Mouse (Mus musculus): ENCODE data around the gene Gm11213.

The Gm11213 gene

GRCm38 (mm10) chr4:63582580-63582979 is 22.5 kb downstream of the Gm11213 start:
- no peak for DNase-seq (ENCODE audit: extremely low read depth, insufficient read length, low spot score)

DNA sequence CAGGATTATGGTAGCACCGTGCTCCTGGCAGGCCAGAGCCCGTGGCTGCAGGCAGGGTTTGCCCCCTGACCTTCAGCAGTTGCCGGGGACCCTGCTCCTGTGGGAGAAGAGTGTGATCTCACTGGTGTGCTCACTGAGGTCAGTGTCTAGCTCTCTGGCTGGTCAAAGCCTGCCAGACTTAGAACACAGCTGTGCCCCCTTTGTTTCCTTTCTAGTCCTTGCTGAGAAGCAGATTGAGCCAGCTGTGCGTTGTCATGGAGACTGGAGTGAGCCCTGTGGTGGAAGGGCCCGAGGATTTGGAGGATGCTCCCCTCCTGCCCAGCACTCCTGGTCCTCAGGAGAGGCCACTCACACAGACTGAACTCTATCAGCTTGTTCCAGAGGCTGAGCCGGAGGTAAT is 25.0 kb downstream of the Gm11213 start:
- no peak for DNase-seq (ENCODE audit: extremely low read depth, insufficient read length, low spot score)

GRCm38 (mm10) chr4:63579649-63580048 is 25.4 kb downstream of the Gm11213 start:
- DNase-seq (ENCODE audit: extremely low read depth, insufficient read length, low spot score), result no peak

DNA sequence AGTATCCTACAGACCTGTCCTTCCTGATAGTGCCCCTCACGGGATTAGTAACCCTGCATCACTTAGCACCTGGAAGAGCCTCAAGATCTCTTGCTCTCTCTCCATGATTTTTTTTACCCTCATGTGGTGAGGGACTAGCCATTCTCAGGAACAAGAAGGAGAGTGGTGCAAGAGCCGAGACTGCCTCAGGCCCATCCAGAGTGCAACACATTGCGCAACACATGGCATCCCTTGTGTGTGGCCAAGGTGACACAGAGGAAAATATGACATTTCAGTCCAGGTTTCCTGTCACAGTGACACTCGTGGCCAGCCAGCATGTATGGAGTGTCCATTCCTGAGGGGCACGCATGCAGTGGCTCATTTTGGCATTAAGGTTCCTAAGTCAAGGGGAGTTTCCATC is 32.4 kb downstream of the Gm11213 start:
- no peak for DNase-seq (ENCODE audit: extremely low read depth, insufficient read length, low spot score)

- no peak for DNase-seq (ENCODE audit: extremely low read depth, insufficient read length, low spot score)
These were observed 34.8 kb downstream of the Gm11213 start for GRCm38 (mm10) chr4:63570208-63570781.

GRCm38 (mm10) chr4:63569322-63569721 is 35.7 kb downstream of the Gm11213 start:
- DNase-seq (ENCODE audit: extremely low read depth, insufficient read length, low spot score), result no peak

GRCm38 (mm10) chr4:63567712-63568390 is 37.2 kb downstream of the Gm11213 start:
- DNase-seq (ENCODE audit: extremely low read depth, insufficient read length, low spot score), result no peak

DNA sequence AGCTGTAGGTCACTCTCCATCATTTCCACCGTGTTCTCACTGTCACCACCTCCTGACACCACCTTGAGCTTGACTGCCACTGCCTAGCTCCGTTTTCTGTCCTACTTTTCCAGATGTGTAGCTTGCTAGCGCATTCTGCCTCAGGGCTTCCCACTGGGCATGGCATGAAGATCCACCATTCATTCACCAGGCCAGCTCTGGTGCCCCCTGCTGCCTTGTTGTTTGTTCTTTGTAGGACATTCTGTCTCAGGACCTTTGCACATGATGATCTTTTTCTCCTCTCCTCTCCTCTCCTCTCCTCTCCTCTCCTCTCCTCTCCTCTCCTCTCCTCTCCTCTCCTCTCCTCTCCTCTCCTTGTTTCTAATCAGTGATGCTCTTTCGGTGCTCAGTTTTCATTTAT is 42.3 kb downstream of the Gm11213 start:
- DNase-seq (ENCODE audit: extremely low read depth, insufficient read length, low spot score), result no peak

- DNase-seq (ENCODE audit: extremely low read depth, insufficient read length, low spot score), result no peak
These were observed 43.0 kb downstream of the Gm11213 start for GRCm38 (mm10) chr4:63561861-63562675.

DNA sequence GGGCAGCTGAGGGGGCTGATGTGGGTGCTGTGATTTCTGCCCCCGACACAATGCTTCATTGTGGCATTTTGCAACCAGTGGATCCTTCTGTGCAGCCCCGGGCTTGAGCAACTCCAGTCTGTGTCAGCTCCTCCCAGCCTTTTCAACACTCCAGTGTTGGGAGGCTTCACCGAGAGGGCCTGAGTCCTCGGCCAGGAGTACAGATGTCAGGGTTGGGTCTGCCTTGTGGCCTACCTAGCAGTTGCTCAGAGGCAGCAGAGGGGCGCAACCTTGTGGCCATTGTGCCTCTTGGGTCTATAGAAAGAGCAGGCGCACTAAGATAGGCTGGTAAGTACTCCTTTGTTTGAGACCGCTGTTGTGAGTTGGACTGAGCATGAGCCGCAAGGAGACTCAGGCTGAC is 45.0 kb downstream of the Gm11213 start:
- DNase-seq (ENCODE audit: extremely low read depth, insufficient read length, low spot score), result peak; percentile 76

DNA sequence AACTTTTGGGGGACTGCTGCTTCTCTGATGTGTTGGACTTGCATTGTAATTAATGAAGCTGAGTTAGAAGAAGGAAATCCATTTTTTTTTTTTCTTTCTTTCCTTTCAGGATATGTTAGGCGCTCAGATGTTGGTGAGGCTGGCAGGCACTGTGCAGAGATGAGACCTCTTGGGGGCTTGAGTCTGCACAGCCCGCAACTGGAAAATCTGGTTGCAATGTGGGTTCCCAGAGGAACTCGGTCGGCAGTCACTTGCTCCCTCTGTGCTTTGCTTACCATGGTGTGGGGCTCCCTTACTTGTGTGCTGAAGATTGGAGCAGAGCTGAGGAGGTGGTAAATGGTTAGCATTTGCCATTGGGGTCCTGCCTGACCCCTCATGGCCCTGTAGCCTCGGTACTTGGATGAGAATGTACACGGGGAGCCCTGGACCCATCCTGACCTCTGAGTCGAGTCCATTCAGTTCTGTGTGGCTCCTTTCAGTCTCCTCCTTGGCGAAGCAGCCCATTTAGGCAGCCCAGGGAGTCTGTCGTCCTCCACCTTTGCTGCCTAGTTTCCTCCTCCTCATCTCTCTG is 45.8 kb downstream of the Gm11213 start:
- DNase-seq (ENCODE audit: extremely low read depth, insufficient read length, low spot score), result peak; percentile 45

DNA sequence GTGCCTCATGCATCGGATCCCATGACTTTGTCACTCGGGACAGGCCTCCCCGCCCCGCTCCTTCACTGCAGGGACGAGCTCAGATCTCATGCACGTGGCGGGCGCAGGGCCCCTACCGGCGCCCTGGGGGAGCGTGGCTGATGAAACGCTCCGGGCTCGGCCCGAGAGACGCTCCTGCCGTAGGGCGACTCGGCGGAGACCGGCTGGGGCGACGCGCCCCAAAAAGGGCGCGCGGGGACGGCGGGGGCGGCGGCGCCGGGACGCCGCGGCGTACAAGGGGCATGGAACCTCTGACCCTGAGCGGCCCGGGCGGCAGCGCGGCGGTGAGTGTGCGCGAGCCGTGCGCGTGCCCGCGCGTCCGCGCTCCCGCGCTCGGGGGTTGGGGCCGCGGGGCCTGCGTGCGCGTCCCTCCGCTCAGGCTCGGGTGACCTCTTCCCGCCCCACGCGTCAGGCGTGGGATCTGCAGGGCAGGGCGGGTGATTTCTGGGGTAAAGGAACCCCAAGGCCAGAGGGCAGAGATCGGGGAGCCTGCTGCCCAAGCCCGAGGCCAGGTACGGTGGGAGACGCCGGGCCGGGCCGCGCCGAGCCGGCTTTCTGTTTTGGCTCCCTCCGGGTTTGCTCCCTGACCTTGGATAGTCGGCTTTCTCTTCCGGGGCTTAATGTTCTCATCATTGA is 46.5 kb downstream of the Gm11213 start, which contains the start of gene Tmem268:
Tmem268 (plus strand) TSS at position 375 of the 675 bp plus-strand sequence.
- DNase-seq (ENCODE audit: extremely low read depth, insufficient read length, low spot score), result peak; percentile 92

DNA sequence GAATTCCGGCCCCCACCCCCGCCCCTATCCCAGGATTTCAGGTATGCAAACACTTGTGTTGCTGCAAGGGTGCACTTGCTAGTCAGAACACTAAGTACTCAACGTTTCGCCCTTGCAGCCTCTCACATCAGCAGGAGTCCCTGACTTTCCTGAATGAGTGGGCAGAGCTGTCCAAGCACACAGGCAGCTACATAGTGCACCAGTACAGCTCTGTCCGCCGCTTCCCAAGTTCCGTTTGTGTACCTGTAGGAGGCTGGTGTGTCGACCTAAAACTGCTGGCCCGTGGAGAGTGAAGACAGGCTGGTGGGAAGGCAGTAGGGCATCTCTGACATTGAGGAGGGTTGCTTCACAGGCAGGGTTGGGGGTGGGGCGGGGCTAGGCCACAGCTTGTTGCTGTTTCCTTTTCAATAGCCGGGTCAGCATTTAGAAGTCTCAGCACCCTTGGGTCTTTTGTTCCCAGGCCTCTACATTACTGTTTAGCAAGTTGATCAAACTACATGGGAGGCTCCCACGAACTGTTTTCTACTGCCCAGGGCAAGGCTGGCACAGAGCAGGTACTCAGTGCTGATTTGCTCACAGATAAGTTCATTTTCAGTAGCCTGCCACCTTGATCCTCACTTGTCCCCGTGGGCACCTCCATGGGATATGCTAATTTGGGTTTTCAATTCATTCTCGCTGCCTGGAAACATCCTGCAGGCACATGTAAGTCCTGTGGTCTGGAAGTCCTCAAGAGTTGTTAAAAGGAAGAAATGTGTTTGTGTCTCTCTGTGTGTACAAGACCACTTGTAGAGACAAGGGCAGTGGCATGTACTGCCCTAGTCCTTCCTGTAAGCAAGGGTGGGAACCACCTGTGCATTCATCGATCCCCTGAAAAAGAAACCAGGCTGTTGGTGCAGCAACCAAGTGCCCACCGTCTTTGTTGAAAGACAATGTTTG is 47.7 kb downstream of the Gm11213 start:
- DNase-seq (ENCODE audit: extremely low read depth, insufficient read length, low spot score), result peak; percentile 47

GRCm38 (mm10) chr4:63556665-63557064 is 48.4 kb downstream of the Gm11213 start:
- DNase-seq (ENCODE audit: extremely low read depth, insufficient read length, low spot score), result no peak

GRCm38 (mm10) chr4:63555111-63555510 is 50.0 kb downstream of the Gm11213 start:
- no peak for DNase-seq (ENCODE audit: extremely low read depth, insufficient read length, low spot score)

DNA sequence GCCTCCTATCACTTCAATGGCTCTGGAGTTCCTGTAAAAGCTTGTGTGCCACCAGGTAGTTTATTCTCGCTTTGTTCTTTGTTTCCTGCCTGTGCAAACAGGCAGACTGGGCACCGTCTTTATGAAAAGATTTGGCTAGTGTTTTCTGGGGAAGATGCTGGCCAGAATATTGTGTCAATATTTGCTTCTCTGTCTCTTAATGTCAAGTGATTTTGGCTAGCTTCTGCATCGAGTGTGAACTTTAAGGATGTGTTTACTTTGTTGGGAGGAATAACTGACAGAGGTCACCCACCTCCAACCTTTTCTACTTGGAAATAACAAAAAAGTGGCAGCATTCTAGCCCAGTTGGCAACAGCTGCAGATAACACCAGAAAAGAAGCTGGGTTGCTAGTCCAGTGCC is 50.4 kb downstream of the Gm11213 start:
- DNase-seq (ENCODE audit: extremely low read depth, insufficient read length, low spot score), result no peak

GRCm38 (mm10) chr4:63553789-63554576 is 51.1 kb downstream of the Gm11213 start:
- DNase-seq (ENCODE audit: extremely low read depth, insufficient read length, low spot score), result no peak

DNA sequence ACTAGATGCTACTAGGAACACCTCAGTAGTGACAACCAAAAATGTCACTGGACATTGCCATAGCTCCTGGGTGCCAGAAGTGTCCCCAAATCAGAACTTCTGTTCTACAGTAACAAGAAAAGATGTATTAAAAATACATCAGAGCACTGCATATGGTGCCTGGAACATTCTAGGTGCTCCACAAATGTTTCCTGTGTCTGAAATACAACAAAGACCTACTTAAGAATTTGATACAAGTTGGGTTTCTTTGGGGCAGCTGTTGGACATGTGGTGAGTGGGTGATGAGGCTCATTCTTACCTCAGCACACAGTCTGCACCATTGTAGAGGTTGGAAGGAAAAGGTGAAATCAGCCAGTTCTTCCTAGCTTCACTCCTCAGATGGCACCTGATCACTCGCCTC is 52.2 kb downstream of the Gm11213 start:
- no peak for DNase-seq (ENCODE audit: extremely low read depth, insufficient read length, low spot score)

DNA sequence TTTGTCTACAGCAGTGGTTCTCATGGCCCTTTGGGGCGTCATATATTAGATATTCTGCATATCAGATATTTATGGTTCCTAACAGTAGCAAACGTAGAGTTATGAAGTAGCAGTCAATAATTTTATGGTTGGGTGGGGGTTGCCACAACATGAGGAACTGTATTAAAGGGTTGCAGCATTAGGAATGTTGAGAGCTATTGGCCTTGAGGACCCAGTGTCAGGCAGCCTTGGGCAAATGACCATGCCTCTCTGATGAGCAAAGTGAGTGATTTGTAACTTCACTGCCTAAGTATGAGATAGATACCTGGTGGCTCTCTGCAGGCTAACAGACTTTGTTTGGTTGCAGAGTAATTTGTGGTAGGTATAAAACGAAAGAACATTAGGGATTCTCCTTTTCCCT is 54.2 kb downstream of the Gm11213 start:
- no peak for DNase-seq (ENCODE audit: extremely low read depth, insufficient read length, low spot score)
